Mouse (Mus musculus): ENCODE results near the gene E4f1. TPM values are rescaled to one million over a fixed set of nuclear protein-coding genes. Genes with fewer than 3 reads are reported as not detected.

The E4f1 gene
- polyA plus RNA-seq, 1 experiment from 2014 or later: 7.7 TPM

GRCm38 (mm10) chr17:24454756-24455522, 15.2 kb downstream of the E4f1 start:
- Histone ChIP-seq H3K79me2 (ENCODE audit: inconsistent target) (peaks cover 35% of the 10 kb centered on the region), H3K27ac (peak overlapping the region; percentile 83), H3K4me3 (ENCODE audit: inconsistent target) (peak overlapping the region; percentile 60), H3K36me3 (ENCODE audit: inconsistent target) (peaks cover 8% of the 10 kb centered on the region)
- under 1% methylated on average over 67 of the region's 67 CpGs for WGBS (ENCODE audit: missing documents)

GRCm38 (mm10) chr17:24454218-24454755, 15.8 kb downstream of the E4f1 start:
- WGBS (ENCODE audit: missing documents): 5% methylated on average over 14 of the region's 14 CpGs
- H3K4me3 ChIP-seq (ENCODE audit: inconsistent target): peak overlapping the region; percentile 60
- peaks cover 35% of the 10 kb centered on the region for H3K79me2 ChIP-seq (ENCODE audit: inconsistent target)
- peak overlapping the region; percentile 83; the same call in 1 of the 2 replicates for H3K27ac ChIP-seq
- H3K36me3 ChIP-seq (ENCODE audit: inconsistent target): peaks cover 15% of the 10 kb centered on the region

- H3K36me3 ChIP-seq (ENCODE audit: inconsistent target): peaks cover 24% of the 10 kb centered on the region
- no peak overlapping the region for H3K4me3 ChIP-seq (ENCODE audit: inconsistent target)
- H3K79me2 ChIP-seq (ENCODE audit: inconsistent target): peaks cover 35% of the 10 kb centered on the region
- 85% methylated on average over 2 of the region's 2 CpGs for WGBS (ENCODE audit: missing documents)
- no peak overlapping the region for H3K27ac ChIP-seq
These were observed 16.7 kb downstream of the E4f1 start for GRCm38 (mm10) chr17:24453372-24453771.

GRCm38 (mm10) chr17:24451220-24451619, 18.9 kb downstream of the E4f1 start:
- peaks cover 30% of the 10 kb centered on the region for H3K36me3 ChIP-seq (ENCODE audit: inconsistent target)
- H3K27ac ChIP-seq: no peak overlapping the region
- peaks cover 35% of the 10 kb centered on the region for H3K79me2 ChIP-seq (ENCODE audit: inconsistent target)
- no peak overlapping the region for H3K4me3 ChIP-seq (ENCODE audit: inconsistent target)
- WGBS (ENCODE audit: missing documents): 97% methylated on average over 6 of the region's 6 CpGs

GRCm38 (mm10) chr17:24449507-24449906, 20.6 kb downstream of the E4f1 start:
- H3K4me3 ChIP-seq (ENCODE audit: inconsistent target): no peak overlapping the region
- H3K27ac ChIP-seq: no peak overlapping the region
- H3K79me2 ChIP-seq (ENCODE audit: inconsistent target): peaks cover 34% of the 10 kb centered on the region
- peaks cover 47% of the 10 kb centered on the region for H3K36me3 ChIP-seq (ENCODE audit: inconsistent target)
- WGBS (ENCODE audit: missing documents): 93% methylated on average over 5 of the region's 6 CpGs

- H3K36me3 ChIP-seq (ENCODE audit: inconsistent target): peaks cover 60% of the 10 kb centered on the region
- WGBS (ENCODE audit: missing documents): 51% methylated on average over 8 of the region's 8 CpGs
- H3K27ac ChIP-seq: no peak overlapping the region
These were observed 23.5 kb downstream of the E4f1 start for GRCm38 (mm10) chr17:24446590-24446989.

GRCm38 (mm10) chr17:24443409-24443808, 26.7 kb downstream of the E4f1 start:
- Histone ChIP-seq H3K4me3 (ENCODE audit: inconsistent target) (no peak overlapping the region), H3K27ac (no peak overlapping the region), H3K36me3 (ENCODE audit: inconsistent target) (peaks cover 55% of the 10 kb centered on the region), H3K79me2 (ENCODE audit: inconsistent target) (no peaks in the 10 kb centered on the region)
- WGBS (ENCODE audit: missing documents): 90% methylated on average over 4 of the region's 4 CpGs

More at GRCm38 (mm10) chr17:24446590-24446989, 23.5 kb downstream of the E4f1 start:
- Histone ChIP-seq H3K79me2 (ENCODE audit: inconsistent target) (peaks cover 5% of the 10 kb centered on the region; the same call in 1 of the 2 replicates), H3K4me3 (ENCODE audit: inconsistent target) (no peak overlapping the region)

GRCm38 (mm10) chr17:24442632-24443155, 27.4 kb downstream of the E4f1 start, which contains the start of gene Dnase1l2:
Gene Dnase1l2 (minus strand): TSS chr17:24443105.
- Histone ChIP-seq H3K4me3 (ENCODE audit: inconsistent target) (no peak within 1 kb of the TSS), H3K36me3 (ENCODE audit: inconsistent target) (peaks cover 53% of the 10 kb centered on the region), H3K27ac (no peak within 1 kb of the TSS), H3K79me2 (ENCODE audit: inconsistent target) (no peaks in the 10 kb centered on the region)
- 86% methylated on average over 7 of the region's 7 CpGs for WGBS (ENCODE audit: missing documents)

GRCm38 (mm10) chr17:24442107-24442506, 28.0 kb downstream of the E4f1 start:
- H3K4me3 ChIP-seq (ENCODE audit: inconsistent target): no peak overlapping the region
- peaks cover 53% of the 10 kb centered on the region for H3K36me3 ChIP-seq (ENCODE audit: inconsistent target)
- no peaks in the 10 kb centered on the region for H3K79me2 ChIP-seq (ENCODE audit: inconsistent target)
- no peak overlapping the region for H3K27ac ChIP-seq
- 90% methylated on average over 11 of the region's 14 CpGs for WGBS (ENCODE audit: missing documents)

- Histone ChIP-seq H3K27ac (no peak overlapping the region), H3K79me2 (ENCODE audit: inconsistent target) (no peaks in the 10 kb centered on the region), H3K4me3 (ENCODE audit: inconsistent target) (no peak overlapping the region), H3K36me3 (ENCODE audit: inconsistent target) (peaks cover 50% of the 10 kb centered on the region)
- WGBS (ENCODE audit: missing documents): 88% methylated on average over 2 of the region's 2 CpGs
These were observed 29.0 kb downstream of the E4f1 start for GRCm38 (mm10) chr17:24441148-24441547.

- H3K4me3 ChIP-seq (ENCODE audit: inconsistent target): no peak overlapping the region
These were observed 29.7 kb downstream of the E4f1 start for GRCm38 (mm10) chr17:24440377-24440776.

GRCm38 (mm10) chr17:24437016-24437415, 33.1 kb downstream of the E4f1 start:
- Histone ChIP-seq H3K4me3 (ENCODE audit: inconsistent target) (no peak overlapping the region), H3K79me2 (ENCODE audit: inconsistent target) (no peaks in the 10 kb centered on the region), H3K36me3 (ENCODE audit: inconsistent target) (peaks cover 20% of the 10 kb centered on the region; the same call in 1 of the 2 replicates), H3K27ac (no peak overlapping the region)
- WGBS (ENCODE audit: missing documents): 85% methylated on average over 5 of the region's 5 CpGs

More at GRCm38 (mm10) chr17:24440377-24440776, 29.7 kb downstream of the E4f1 start:
- H3K36me3 ChIP-seq (ENCODE audit: inconsistent target): peaks cover 42% of the 10 kb centered on the region; the same call in 1 of the 2 replicates
- H3K79me2 ChIP-seq (ENCODE audit: inconsistent target): no peaks in the 10 kb centered on the region
- 95% methylated on average over 8 of the region's 8 CpGs for WGBS (ENCODE audit: missing documents)
- H3K27ac ChIP-seq: no peak overlapping the region

- no peak overlapping the region for H3K27ac ChIP-seq
- no peak overlapping the region for H3K4me3 ChIP-seq (ENCODE audit: inconsistent target)
- peaks cover 5% of the 10 kb centered on the region; the same call in 1 of the 2 replicates for H3K36me3 ChIP-seq (ENCODE audit: inconsistent target)
- H3K79me2 ChIP-seq (ENCODE audit: inconsistent target): no peaks in the 10 kb centered on the region
- 99% methylated on average over 14 of the region's 14 CpGs for WGBS (ENCODE audit: missing documents)
These were observed 40.7 kb downstream of the E4f1 start for GRCm38 (mm10) chr17:24429201-24429983.

GRCm38 (mm10) chr17:24427170-24427557, 42.9 kb downstream of the E4f1 start:
- peaks cover 27% of the 10 kb centered on the region for H3K36me3 ChIP-seq (ENCODE audit: inconsistent target)
- peak overlapping the region; percentile 47 for H3K4me3 ChIP-seq (ENCODE audit: inconsistent target)
- WGBS (ENCODE audit: missing documents): 0% methylated on average over 8 of the region's 8 CpGs
- H3K27ac ChIP-seq: peak overlapping the region; percentile 34
- H3K79me2 ChIP-seq (ENCODE audit: inconsistent target): peaks cover 10% of the 10 kb centered on the region; the same call in 1 of the 2 replicates

Measured in macrophage (primary cell).